Mouse (Mus musculus) kidney, adult 2 months (tissue): ENCODE measurements around the gene Slco2a1. TPM values are rescaled to one million over a fixed set of nuclear protein-coding genes. Genes with fewer than 3 reads are reported as not detected.

Experiments
- DNase-seq: peaks from one replicate; pipeline ENCODE4 v3.0.0; 2021
- H3K27ac ChIP-seq: fragments of 200-500 bp; 2 replicates; pipeline ENCODE4 v1.5.1; 2012; ENCODE audit warnings: low read depth, low read length, control low read depth, inconsistent platforms; ENCODE audit not compliant: insufficient read depth
- H3K27me3 ChIP-seq: fragments of 200-500 bp; replicated peaks from 2 replicates; pipeline ENCODE4 v1.6.1; 2012; ENCODE audit warnings: mild to moderate bottlenecking, moderate library complexity, low read length, inconsistent platforms; ENCODE audit not compliant: control insufficient read depth, insufficient read depth
- H3K36me3 ChIP-seq: fragments of 200-500 bp; 2 replicates; pipeline ENCODE4 v1.6.1; 2012; ENCODE audit warnings: mild to moderate bottlenecking, moderate library complexity, low read length, inconsistent platforms; ENCODE audit not compliant: control insufficient read depth, insufficient read depth
- H3K4me1 ChIP-seq: fragments of 200-500 bp; 2 replicates; pipeline ENCODE4 v1.6.1; 2011; ENCODE audit warnings: low read length; ENCODE audit not compliant: control insufficient read depth, insufficient read depth
- H3K4me3 ChIP-seq: fragments of 200-500 bp; 2 replicates; pipeline ENCODE4 v1.5.1; 2011; ENCODE audit warnings: mild to moderate bottlenecking, low read depth, low read length, control low read depth; ENCODE audit not compliant: insufficient read depth
- CTCF ChIP-seq: fragments of 200-500 bp; conservative IDR thresholded peaks from 2 replicates; pipeline ENCODE4 v1.5.1; 2011; ENCODE audit warnings: low read depth, mild to moderate bottlenecking, control low read depth, low read length, moderate library complexity, mixed read lengths; ENCODE audit not compliant: insufficient read depth, insufficient read length
- POLR2A ChIP-seq: fragments of 200-500 bp; IDR thresholded peaks from one replicate; pipeline ENCODE4 v1.6.1; 2011; ENCODE audit warnings: low read depth, low read length, control low read depth
- WGBS: fragments of 180-500 bp; shearing (Covaris S2); methylation state at CpG from one replicate; pipeline ENCODE4 v1.1.7; 2018; 5-methylcytosine and 5-hydroxymethylcytosine counted together
- polyA plus RNA-seq: library from polyadenylated mRNA; depleted of rRNA; stranded (reverse); fragments of >200 nt; gene quantifications from 2 replicates; pipeline ENCODE4 v1.2.3, GENCODE M21; 2012

The Slco2a1 gene
- polyA plus RNA-seq, 1 experiment: 23.6 TPM

GRCm38 (mm10) chr9:102958703-102959102 is 29.8 kb upstream of the Slco2a1 start:
- no peak for DNase-seq
- TF ChIP-seq POLR2A: no peak
- TF ChIP-seq CTCF: no peak
- Histone ChIP-seq H3K4me3 (no peak overlapping the region), H3K36me3 (no peaks in the 10 kb centered on the region), H3K4me1 (no peaks in the 10 kb centered on the region), H3K27ac (no peak overlapping the region), H3K27me3 (no peaks in the 10 kb centered on the region)
- 87% methylated on average over 6 of the region's 6 CpGs for WGBS

GRCm38 (mm10) chr9:102961356-102962092 is 27.0 kb upstream of the Slco2a1 start:
- H3K27ac ChIP-seq: no peak overlapping the region
- DNase-seq: no peak
- H3K4me3 ChIP-seq: no peak overlapping the region
- TF ChIP-seq CTCF (no peak), POLR2A (no peak)
- no peaks in the 10 kb centered on the region for H3K36me3 ChIP-seq
- WGBS: 51% methylated on average over 8 of the region's 8 CpGs
- no peaks in the 10 kb centered on the region for H3K27me3 ChIP-seq
- H3K4me1 ChIP-seq: no peaks in the 10 kb centered on the region

GRCm38 (mm10) chr9:102962093-102962788 is 26.3 kb upstream of the Slco2a1 start:
- Histone ChIP-seq H3K36me3 (no peaks in the 10 kb centered on the region), H3K4me3 (no peak overlapping the region), H3K4me1 (no peaks in the 10 kb centered on the region), H3K27ac (no peak overlapping the region), H3K27me3 (no peaks in the 10 kb centered on the region)
- TF ChIP-seq POLR2A (no peak), CTCF (no peak)
- DNase-seq: no peak
- 88% methylated on average over 10 of the region's 10 CpGs for WGBS

GRCm38 (mm10) chr9:102963321-102963720 is 25.2 kb upstream of the Slco2a1 start:
- H3K27ac ChIP-seq: no peak overlapping the region
- no peaks in the 10 kb centered on the region for H3K4me1 ChIP-seq
- no peaks in the 10 kb centered on the region for H3K27me3 ChIP-seq
- H3K4me3 ChIP-seq: no peak overlapping the region
- 74% methylated on average over 7 of the region's 7 CpGs for WGBS
- TF ChIP-seq POLR2A (no peak), CTCF (no peak)
- no peak for DNase-seq
- H3K36me3 ChIP-seq: no peaks in the 10 kb centered on the region

- Histone ChIP-seq H3K27ac (no peak overlapping the region), H3K4me1 (no peaks in the 10 kb centered on the region), H3K36me3 (no peaks in the 10 kb centered on the region), H3K27me3 (no peaks in the 10 kb centered on the region), H3K4me3 (no peak overlapping the region)
- DNase-seq: no peak
- 91% methylated on average over 9 of the region's 9 CpGs for WGBS
- no peak for TF ChIP-seq POLR2A
- TF ChIP-seq CTCF: no peak
These were observed 23.9 kb upstream of the Slco2a1 start for GRCm38 (mm10) chr9:102964644-102965043.

- Histone ChIP-seq H3K27ac (no peak overlapping the region), H3K4me1 (no peaks in the 10 kb centered on the region), H3K27me3 (no peaks in the 10 kb centered on the region), H3K36me3 (no peaks in the 10 kb centered on the region), H3K4me3 (no peak overlapping the region)
- no peak for DNase-seq
- 79% methylated on average over 2 of the region's 2 CpGs for WGBS
- no peak for TF ChIP-seq CTCF
- TF ChIP-seq POLR2A: no peak
These were observed 16.0 kb upstream of the Slco2a1 start for GRCm38 (mm10) chr9:102972393-102973050.

- Histone ChIP-seq H3K27me3 (no peaks in the 10 kb centered on the region), H3K4me3 (no peak overlapping the region), H3K27ac (no peak overlapping the region), H3K36me3 (no peaks in the 10 kb centered on the region), H3K4me1 (no peaks in the 10 kb centered on the region)
- WGBS: 95% methylated on average over 2 of the region's 2 CpGs
- DNase-seq: no peak
- TF ChIP-seq POLR2A (no peak), CTCF (no peak)
These were observed 12.6 kb upstream of the Slco2a1 start for GRCm38 (mm10) chr9:102975887-102976286.
